Mouse (Mus musculus) myocyte (in vitro differentiated cells): Measurements from ENCODE around the gene Myo5a. TPM values are rescaled to one million over a fixed set of nuclear protein-coding genes. Genes with fewer than 3 reads are reported as not detected.

Source experiments
- H3K27me3 ChIP-seq: one replicate; pipeline ENCODE4 v1.6.1; 2011; ENCODE audit not compliant: control insufficient read depth, insufficient read depth, insufficient read length
- H3K36me3 ChIP-seq: one replicate; pipeline ENCODE4 v1.6.1; 2011; ENCODE audit not compliant: control insufficient read depth, insufficient read depth
- H3K4me2 ChIP-seq: one replicate; pipeline ENCODE4 v1.6.1; 2011; ENCODE audit warnings: low read depth, control low read depth
- H3K4me3 ChIP-seq: one replicate; pipeline ENCODE4 v1.5.1; 2011; ENCODE audit warnings: mild to moderate bottlenecking, control low read depth, moderate library complexity
- H3K79me2 ChIP-seq: one replicate; pipeline ENCODE4 v1.6.1; 2011; ENCODE audit not compliant: control insufficient read depth, insufficient read depth
- H3ac ChIP-seq: one replicate; pipeline ENCODE4 v1.6.1; 2011; ENCODE audit not compliant: control insufficient read depth, insufficient read length
- CEBPB ChIP-seq: IDR thresholded peaks from 2 replicates; pipeline ENCODE4 v1.6.1; 2011; ENCODE audit warnings: mild to moderate bottlenecking, moderate library complexity; ENCODE audit not compliant: poor library complexity, insufficient read depth, severe bottlenecking
- E2F4 ChIP-seq: IDR thresholded peaks from one replicate; pipeline ENCODE4 v1.6.1; 2011; ENCODE audit warnings: mild to moderate bottlenecking, control low read depth, moderate library complexity; ENCODE audit not compliant: insufficient read depth
- MAX ChIP-seq: IDR thresholded peaks from one replicate; pipeline ENCODE4 v1.6.1; 2011; ENCODE audit warnings: low read depth, mild to moderate bottlenecking, control low read depth
- MYOD1 ChIP-seq, 3 experiments: IDR thresholded peaks; one replicate each; pipeline ENCODE4 v1.6.1; 2011; ENCODE audit warnings: control low read depth in 2 of 3, low read depth in 2 of 3, mild to moderate bottlenecking in 2 of 3, moderate library complexity in 1 of 3; ENCODE audit not compliant: insufficient read length in 2 of 3, control insufficient read depth in 1 of 3
- MYOG ChIP-seq, 3 experiments: IDR thresholded peaks; one replicate each; pipeline ENCODE4 v1.6.1; 2011; ENCODE audit warnings: control low read depth in 2 of 3, low read depth in 2 of 3, mild to moderate bottlenecking in 2 of 3; ENCODE audit not compliant: insufficient read length in 2 of 3, control insufficient read depth in 1 of 3, insufficient read depth in 1 of 3
- POLR2A ChIP-seq: IDR thresholded peaks from one replicate; pipeline ENCODE4 v1.6.1; 2011; ENCODE audit warnings: low read depth, mild to moderate bottlenecking, control low read depth, moderate library complexity; ENCODE audit not compliant: insufficient read length
- POLR2AphosphoS2 ChIP-seq: IDR thresholded peaks from one replicate; pipeline ENCODE4 v1.6.1; 2011; ENCODE audit warnings: low read depth, control low read depth; ENCODE audit not compliant: insufficient read length
- REST ChIP-seq: IDR thresholded peaks from one replicate; pipeline ENCODE4 v1.6.1; 2011; ENCODE audit warnings: mild to moderate bottlenecking, control low read depth, moderate library complexity; ENCODE audit not compliant: insufficient read depth, insufficient read length
- SRF ChIP-seq: IDR thresholded peaks from one replicate; pipeline ENCODE4 v1.6.1; 2011; ENCODE audit warnings: low read depth; ENCODE audit not compliant: control insufficient read depth, insufficient read length
- TCF12 ChIP-seq: IDR thresholded peaks from one replicate; pipeline ENCODE4 v1.6.1; 2011; ENCODE audit warnings: mild to moderate bottlenecking, control low read depth; ENCODE audit not compliant: poor library complexity, insufficient read depth, severe bottlenecking
- TCF3 ChIP-seq: IDR thresholded peaks from one replicate; pipeline ENCODE4 v1.6.1; 2011; ENCODE audit warnings: low read depth, control low read depth; ENCODE audit not compliant: insufficient read length
- USF1 ChIP-seq: IDR thresholded peaks from one replicate; pipeline ENCODE4 v1.6.1; 2011; ENCODE audit warnings: low read depth, mild to moderate bottlenecking, control low read depth, moderate library complexity
- polyA plus RNA-seq: library from polyadenylated mRNA; unstranded; fragments of >200 nt; fragmentation: generic; extraction: Trizol; gene quantifications from one replicate; pipeline ENCODE4 v1.2.1, GENCODE M21; 2012; ENCODE audit warnings: missing spikeins

The Myo5a gene
- polyA plus RNA-seq, 1 experiment, result 15.4 TPM

- peaks cover 44% of the 10 kb centered on the region for H3K36me3 ChIP-seq
These were observed 144.1 kb downstream of the Myo5a start for GRCm38 (mm10) chr9:75214743-75215413.

GRCm38 (mm10) chr9:75219942-75220341 lies 149.1 kb downstream of the Myo5a start:
- no peak overlapping the region for H3K4me2 ChIP-seq
- no peak overlapping the region for H3ac ChIP-seq
- peaks cover 33% of the 10 kb centered on the region for H3K36me3 ChIP-seq
- no peak for TF ChIP-seq TCF3
- no peak for TF ChIP-seq POLR2AphosphoS2
- no peak for TF ChIP-seq MYOG (IDR thresholded peaks at IDR 0.05; ENCODE audit: control insufficient read depth in 1 of 3, insufficient read depth in 1 of 3, insufficient read length in 2 of 3, low read depth in 2 of 3)
- no peak for TF ChIP-seq REST
- TF ChIP-seq POLR2A, result no peak
- TF ChIP-seq E2F4, result no peak
- TF ChIP-seq USF1, result no peak
- TF ChIP-seq MYOD1 (IDR thresholded peaks at IDR 0.05; ENCODE audit: control insufficient read depth in 1 of 3, insufficient read length in 2 of 3, low read depth in 2 of 3), result no peak
- H3K79me2 ChIP-seq, result no peaks in the 10 kb centered on the region
- H3K27me3 ChIP-seq, result no peaks in the 10 kb centered on the region
- H3K4me3 ChIP-seq, result no peak overlapping the region

More at GRCm38 (mm10) chr9:75214743-75215413, 144.1 kb downstream of the Myo5a start:
- Histone ChIP-seq H3K27me3 (no peaks in the 10 kb centered on the region), H3ac (no peak overlapping the region), H3K79me2 (no peaks in the 10 kb centered on the region), H3K4me3 (no peak overlapping the region), H3K4me2 (no peak overlapping the region)
- TF ChIP-seq POLR2AphosphoS2 (no peak), POLR2A (no peak), MYOG (IDR thresholded peaks at IDR 0.05; ENCODE audit: control insufficient read depth in 1 of 3, insufficient read depth in 1 of 3, insufficient read length in 2 of 3, low read depth in 2 of 3) (no peak), REST (no peak), USF1 (no peak), CEBPB (no peak), MAX (no peak), SRF (no peak), MYOD1 (IDR thresholded peaks at IDR 0.05; ENCODE audit: control insufficient read depth in 1 of 3, insufficient read length in 2 of 3, low read depth in 2 of 3) (no peak), TCF12 (no peak), TCF3 (no peak)

GRCm38 (mm10) chr9:75221420-75222287 lies 150.8 kb downstream of the Myo5a start:
- no peak for TF ChIP-seq MYOG (IDR thresholded peaks at IDR 0.05; ENCODE audit: control insufficient read depth in 1 of 3, insufficient read depth in 1 of 3, insufficient read length in 2 of 3, low read depth in 2 of 3)
- no peak for TF ChIP-seq TCF3
- TF ChIP-seq POLR2AphosphoS2, result peak; percentile 64
- peak overlapping the region; percentile 5 for H3K4me2 ChIP-seq
- no peak overlapping the region for H3K4me3 ChIP-seq
- no peaks in the 10 kb centered on the region for H3K27me3 ChIP-seq
- peaks cover 21% of the 10 kb centered on the region for H3K36me3 ChIP-seq
- H3K79me2 ChIP-seq, result no peaks in the 10 kb centered on the region
- H3ac ChIP-seq, result no peak overlapping the region

- H3K4me2 ChIP-seq, result no peak within 1 kb of the TSS
- no peaks in the 10 kb centered on the region for H3K79me2 ChIP-seq
- no peak for TF ChIP-seq USF1
- TF ChIP-seq TCF12, result no peak
- TF ChIP-seq SRF, result no peak
- no peak for TF ChIP-seq E2F4
- no peak for TF ChIP-seq MAX
- no peak for TF ChIP-seq POLR2AphosphoS2
- no peak for TF ChIP-seq MYOG (IDR thresholded peaks at IDR 0.05; ENCODE audit: control insufficient read depth in 1 of 3, insufficient read depth in 1 of 3, insufficient read length in 2 of 3, low read depth in 2 of 3)
- no peak for TF ChIP-seq POLR2A
- TF ChIP-seq TCF3, result no peak
- TF ChIP-seq MYOD1 (IDR thresholded peaks at IDR 0.05; ENCODE audit: control insufficient read depth in 1 of 3, insufficient read length in 2 of 3, low read depth in 2 of 3), result no peak
- TF ChIP-seq CEBPB, result no peak
- no peak for TF ChIP-seq REST
- no peak within 1 kb of the TSS for H3K4me3 ChIP-seq
- no peaks in the 10 kb centered on the region for H3K36me3 ChIP-seq
- no peaks in the 10 kb centered on the region for H3K27me3 ChIP-seq
- no peak within 1 kb of the TSS for H3ac ChIP-seq
These were observed 161.3 kb downstream of the Myo5a start, which contains the start of gene Myo5c for GRCm38 (mm10) chr9:75231841-75232746. TSS of gene Myo5c (plus strand) at chr9:75232020.
